Mouse (Mus musculus) midbrain, embryonic 13.5 days (tissue): ENCODE results near the gene Ccdc134. TPM values are rescaled to one million over a fixed set of nuclear protein-coding genes. Genes with fewer than 3 reads are reported as not detected.

Experiments
- ATAC-seq: fragments of 200-750 bp; cut with Nextera tagmentation; 2 replicates; pipeline ENCODE4 v1.8.0; 2017; ENCODE audit warnings: mild to moderate bottlenecking, moderate TSS enrichment, moderate library complexity
- H3K27ac ChIP-seq: fragments of 300-500 bp; sonication (generic); 2 replicates; pipeline ENCODE4 v1.5.1; 2015; ENCODE audit warnings: inconsistent platforms, mild to moderate bottlenecking, moderate library complexity
- H3K27me3 ChIP-seq: fragments of 300-500 bp; sonication (generic); 2 replicates; pipeline ENCODE4 v1.6.1; 2015; ENCODE audit warnings: mild to moderate bottlenecking, inconsistent platforms
- H3K36me3 ChIP-seq: fragments of 300-500 bp; sonication (generic); 2 replicates; pipeline ENCODE4 v1.6.1; 2015; ENCODE audit warnings: mild to moderate bottlenecking, inconsistent platforms
- H3K4me1 ChIP-seq: fragments of 300-500 bp; sonication (generic); replicated peaks from 2 replicates; pipeline ENCODE4 v1.6.1; 2015; ENCODE audit warnings: inconsistent platforms
- H3K4me2 ChIP-seq: fragments of 300-500 bp; sonication (generic); replicated peaks from 2 replicates; pipeline ENCODE4 v1.6.1; 2015; ENCODE audit warnings: moderate library complexity, mild to moderate bottlenecking, inconsistent platforms
- H3K4me3 ChIP-seq: fragments of 300-500 bp; sonication (generic); replicated peaks from 2 replicates; pipeline ENCODE4 v1.5.1; 2015; ENCODE audit warnings: mild to moderate bottlenecking, inconsistent platforms
- H3K9ac ChIP-seq: fragments of 300-500 bp; sonication (generic); replicated peaks from 2 replicates; pipeline ENCODE4 v1.6.1; 2015; ENCODE audit warnings: mild to moderate bottlenecking, inconsistent platforms
- H3K9me3 ChIP-seq: fragments of 300-500 bp; sonication (generic); 2 replicates; pipeline ENCODE4 v1.6.1; 2016; ENCODE audit warnings: mild to moderate bottlenecking, inconsistent platforms
- WGBS: fragments of 180-500 bp; shearing (Covaris S2); methylation state at CpG from one replicate; pipeline ENCODE4 v1.1.7; 2015; 5-methylcytosine and 5-hydroxymethylcytosine counted together
- polyA plus RNA-seq: library from polyadenylated mRNA; unstranded; fragments of >200 nt; fragmentation: Nextera tagmentation; extraction: Ambion mirVana; gene quantifications from 2 replicates; pipeline ENCODE4 v1.2.1, GENCODE M21; 2015

The Ccdc134 gene
- polyA plus RNA-seq, 1 experiment from 2014 or later, result 14.0 TPM

GRCm38 (mm10) chr15:82164496-82164895 is 36.8 kb downstream of the Ccdc134 start:
- Histone ChIP-seq H3K4me1 (peaks cover 72% of the 10 kb centered on the region), H3K9ac (no peak overlapping the region), H3K36me3 (no peaks in the 10 kb centered on the region), H3K9me3 (no peaks in the 10 kb centered on the region), H3K4me3 (no peak overlapping the region), H3K4me2 (no peak overlapping the region), H3K27ac (peak overlapping the region; percentile 52), H3K27me3 (no peaks in the 10 kb centered on the region)
- ATAC-seq, result no peak
- 81% methylated on average over 7 of the region's 7 CpGs for WGBS

DNA sequence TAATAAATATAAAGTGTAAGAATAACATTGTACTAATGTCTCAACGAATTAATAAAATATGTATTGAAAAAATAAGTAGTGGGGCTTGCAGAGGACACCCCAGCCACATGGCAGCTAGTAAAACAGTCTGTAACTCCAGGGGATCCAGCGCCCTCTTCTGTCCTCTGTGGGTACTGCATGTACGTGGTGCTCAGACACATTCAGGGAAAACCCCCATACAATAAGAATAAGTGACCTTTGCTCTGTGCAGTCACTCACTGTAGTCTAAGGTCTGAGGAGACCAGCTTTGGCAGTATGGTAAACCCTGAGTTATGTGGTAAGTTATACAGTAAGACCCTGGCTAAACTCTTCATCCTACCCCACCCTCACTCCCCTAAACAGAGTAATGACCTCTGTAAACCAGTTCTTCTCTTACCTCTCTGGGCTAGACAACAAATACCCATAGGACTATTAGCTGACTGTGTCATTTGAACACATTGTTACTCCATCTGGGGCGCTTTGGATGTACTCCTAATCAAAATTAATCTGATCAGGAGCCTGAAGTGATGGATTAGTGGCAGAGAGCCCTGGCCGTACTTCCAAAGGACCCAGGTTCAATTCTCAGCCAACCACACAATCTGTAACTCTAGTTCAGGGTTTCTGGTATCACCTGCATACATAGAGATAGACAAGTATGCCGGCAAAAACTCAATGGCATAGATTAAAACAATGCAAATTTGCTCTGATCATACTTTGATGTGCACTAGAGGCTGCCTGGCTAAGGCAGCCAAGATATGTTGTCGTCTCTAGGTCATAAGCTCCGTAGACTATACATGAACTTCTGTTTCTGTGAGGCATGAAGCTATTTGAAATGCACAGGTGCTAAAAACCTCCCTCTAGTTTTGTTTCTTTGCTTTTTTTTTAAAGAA is 37.9 kb downstream of the Ccdc134 start:
- H3K9ac ChIP-seq, result no peak overlapping the region

DNA sequence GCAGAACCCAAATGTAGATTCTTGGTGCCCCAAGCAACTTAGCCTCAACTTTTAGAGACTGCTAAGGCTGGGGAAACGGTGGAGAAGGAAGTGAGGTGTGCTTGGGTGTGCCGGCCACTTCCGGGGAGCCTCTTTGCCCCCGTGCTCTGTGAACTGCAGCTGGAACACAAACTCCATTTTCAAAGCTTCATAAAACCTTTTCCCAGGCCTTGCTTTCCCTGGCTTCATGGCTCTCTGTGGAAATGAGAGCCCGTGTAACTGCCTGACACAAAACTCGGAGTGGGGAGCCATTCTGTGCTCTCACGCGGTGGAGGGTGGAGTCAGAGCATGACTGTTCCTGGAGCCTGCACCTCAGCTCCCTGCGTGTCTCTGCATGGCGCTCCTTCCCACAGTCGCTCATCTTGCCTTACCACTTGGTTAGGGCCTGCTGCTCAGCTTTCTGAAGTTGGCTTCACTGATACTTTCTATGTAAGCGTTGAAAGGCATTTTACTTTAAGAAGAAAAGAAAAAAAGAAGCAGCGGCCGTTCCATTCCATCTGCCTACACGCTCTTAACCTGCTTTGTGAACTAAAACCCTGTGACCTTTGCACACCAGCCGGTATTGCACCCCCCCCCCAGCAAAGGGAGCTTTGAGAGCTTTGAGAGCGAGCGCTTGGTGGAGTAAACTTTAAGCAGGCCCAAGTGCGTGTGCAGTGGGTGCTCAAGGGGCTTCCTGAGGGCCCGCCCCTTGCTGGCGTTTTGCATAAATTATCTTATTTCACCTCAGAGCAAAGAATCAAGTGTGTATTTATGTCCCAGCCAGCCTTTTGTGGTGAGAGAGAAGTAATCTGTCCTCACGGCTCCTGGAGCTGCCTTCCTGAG is 38.7 kb downstream of the Ccdc134 start:
- H3K27ac ChIP-seq, result no peak overlapping the region
- peak overlapping the region; percentile 24; the same call in 1 of the 2 replicates for H3K9ac ChIP-seq
- H3K4me1 ChIP-seq, result peaks cover 53% of the 10 kb centered on the region
- ATAC-seq, result no peak
- H3K27me3 ChIP-seq, result no peaks in the 10 kb centered on the region
- peaks cover 19% of the 10 kb centered on the region for H3K36me3 ChIP-seq
- peak overlapping the region; percentile 9; the same call in 1 of the 2 replicates for H3K4me2 ChIP-seq
- 35% methylated on average over 22 of the region's 22 CpGs for WGBS
- no peaks in the 10 kb centered on the region for H3K9me3 ChIP-seq
- no peak overlapping the region for H3K4me3 ChIP-seq

More for the DNA sequence above, 37.9 kb downstream of the Ccdc134 start:
- Histone ChIP-seq H3K4me2 (no peak overlapping the region), H3K27me3 (no peaks in the 10 kb centered on the region), H3K36me3 (peaks cover 10% of the 10 kb centered on the region), H3K27ac (no peak overlapping the region), H3K4me1 (peaks cover 61% of the 10 kb centered on the region), H3K4me3 (no peak overlapping the region), H3K9me3 (no peaks in the 10 kb centered on the region)
- peak; percentile 51; the same call in 1 of the 2 replicates for ATAC-seq
- 55% methylated on average over 8 of the region's 8 CpGs for WGBS

DNA sequence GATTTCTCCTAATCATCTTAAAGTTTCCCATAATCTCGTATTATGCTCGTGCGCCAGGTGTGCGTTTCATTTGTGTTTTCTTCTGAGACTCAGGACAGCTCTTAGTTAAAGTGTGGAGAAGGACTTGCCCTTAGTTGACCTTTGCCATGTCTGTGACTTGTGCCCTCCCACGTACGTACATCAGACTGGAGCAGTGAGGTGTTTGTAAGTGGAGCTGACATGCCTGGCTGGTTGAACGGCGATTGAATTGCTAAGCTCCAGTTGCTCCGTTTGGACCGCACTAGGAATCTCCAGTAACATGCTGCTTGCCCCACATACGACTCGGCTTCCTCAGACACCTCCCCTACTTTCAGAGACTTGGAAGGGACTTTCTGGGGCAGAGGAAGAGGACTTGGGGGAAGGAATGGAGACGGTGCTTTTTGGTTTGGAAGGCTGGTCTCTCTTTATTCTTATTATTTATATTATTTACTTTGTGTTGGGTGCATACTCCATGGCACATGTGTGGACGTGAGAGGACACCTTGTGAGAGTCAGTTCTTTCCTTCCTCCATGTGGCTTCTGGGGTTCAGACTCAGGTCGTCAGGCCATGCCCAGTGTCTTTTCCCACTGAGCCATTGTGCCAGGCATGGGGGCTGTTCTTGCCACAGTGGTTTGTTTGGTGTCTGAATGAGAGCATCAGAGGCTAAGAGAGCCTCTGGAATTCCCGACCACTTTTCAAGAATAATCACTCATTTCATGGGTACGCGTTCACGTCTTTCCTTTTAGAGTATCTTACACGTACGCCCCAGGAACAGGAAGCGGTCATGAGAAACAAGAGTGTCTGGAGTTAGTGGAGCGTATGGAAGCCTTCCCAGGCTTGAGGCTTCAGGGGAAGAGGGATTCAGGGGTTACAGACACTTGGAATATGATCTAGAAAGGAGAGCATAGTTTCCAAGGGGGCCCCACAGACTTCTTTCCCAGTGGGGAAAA is 39.8 kb downstream of the Ccdc134 start:
- H3K4me1 ChIP-seq, result peaks cover 50% of the 10 kb centered on the region
- no peak for ATAC-seq
- 55% methylated on average over 23 of the region's 23 CpGs for WGBS
- peaks cover 29% of the 10 kb centered on the region for H3K36me3 ChIP-seq
- H3K4me2 ChIP-seq, result no peak overlapping the region
- H3K27me3 ChIP-seq, result no peaks in the 10 kb centered on the region
- H3K9ac ChIP-seq, result no peak overlapping the region
- H3K9me3 ChIP-seq, result no peaks in the 10 kb centered on the region
- H3K27ac ChIP-seq, result no peak overlapping the region
- H3K4me3 ChIP-seq, result no peak overlapping the region

GRCm38 (mm10) chr15:82169671-82170070 is 41.9 kb downstream of the Ccdc134 start:
- no peak overlapping the region for H3K4me3 ChIP-seq
- H3K9ac ChIP-seq, result no peak overlapping the region
- H3K4me2 ChIP-seq, result no peak overlapping the region
- ATAC-seq, result no peak
- no peaks in the 10 kb centered on the region for H3K9me3 ChIP-seq
- H3K36me3 ChIP-seq, result peaks cover 50% of the 10 kb centered on the region
- peaks cover 35% of the 10 kb centered on the region for H3K4me1 ChIP-seq
- no peaks in the 10 kb centered on the region for H3K27me3 ChIP-seq
- no peak overlapping the region for H3K27ac ChIP-seq
- 85% methylated on average over 5 of the region's 5 CpGs for WGBS

DNA sequence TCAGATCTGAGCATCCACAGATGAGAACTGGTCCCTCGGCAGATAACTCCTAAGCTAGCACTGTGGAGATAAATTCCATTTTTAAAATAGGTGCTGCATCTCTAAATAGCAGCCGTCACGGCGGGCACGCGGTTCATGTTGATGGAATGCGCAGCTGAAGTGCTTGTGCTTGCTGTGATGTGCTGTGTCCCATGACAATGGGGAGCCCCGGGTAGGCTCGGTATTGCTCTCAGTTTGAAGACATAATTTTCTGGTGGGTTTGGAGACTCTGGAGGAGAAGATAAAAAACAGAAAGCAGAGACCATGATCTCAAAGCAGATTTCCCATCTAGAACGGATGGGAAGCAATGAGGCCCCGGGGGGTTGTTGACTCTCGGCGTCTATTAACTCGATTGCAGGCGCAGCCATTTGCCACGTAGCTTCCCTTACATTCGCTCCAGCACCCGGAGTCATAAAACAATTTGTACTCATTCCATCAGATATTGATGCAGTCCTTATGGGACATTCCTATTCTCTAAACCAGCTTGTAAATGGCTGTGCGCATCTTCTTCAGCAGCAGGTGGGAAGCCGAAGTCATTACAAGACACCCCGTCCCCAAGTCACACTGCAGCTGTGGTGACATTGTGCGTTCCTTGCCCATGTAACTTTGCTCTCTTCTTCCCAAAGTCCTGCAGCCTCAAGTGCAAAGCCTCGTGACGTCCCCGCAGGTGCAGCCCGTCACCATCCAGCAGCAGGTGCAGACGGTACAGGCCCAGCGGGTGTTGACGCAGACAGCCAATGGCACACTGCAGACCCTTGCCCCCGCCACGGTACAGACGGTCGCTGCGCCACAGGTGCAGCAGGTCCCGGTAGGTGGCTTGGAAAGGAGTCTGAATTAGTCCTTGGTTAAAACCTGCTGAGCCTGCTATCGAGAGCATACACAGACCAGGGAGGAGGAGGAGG is 43.0 kb downstream of the Ccdc134 start:
- no peak for ATAC-seq
- H3K4me2 ChIP-seq, result no peak overlapping the region
- H3K9ac ChIP-seq, result no peak overlapping the region
- no peak overlapping the region for H3K27ac ChIP-seq
- H3K4me1 ChIP-seq, result peaks cover 27% of the 10 kb centered on the region
- no peak overlapping the region for H3K4me3 ChIP-seq
- H3K36me3 ChIP-seq, result peaks cover 60% of the 10 kb centered on the region
- H3K27me3 ChIP-seq, result no peaks in the 10 kb centered on the region
- WGBS, result 88% methylated on average over 36 of the region's 36 CpGs
- no peaks in the 10 kb centered on the region for H3K9me3 ChIP-seq

DNA sequence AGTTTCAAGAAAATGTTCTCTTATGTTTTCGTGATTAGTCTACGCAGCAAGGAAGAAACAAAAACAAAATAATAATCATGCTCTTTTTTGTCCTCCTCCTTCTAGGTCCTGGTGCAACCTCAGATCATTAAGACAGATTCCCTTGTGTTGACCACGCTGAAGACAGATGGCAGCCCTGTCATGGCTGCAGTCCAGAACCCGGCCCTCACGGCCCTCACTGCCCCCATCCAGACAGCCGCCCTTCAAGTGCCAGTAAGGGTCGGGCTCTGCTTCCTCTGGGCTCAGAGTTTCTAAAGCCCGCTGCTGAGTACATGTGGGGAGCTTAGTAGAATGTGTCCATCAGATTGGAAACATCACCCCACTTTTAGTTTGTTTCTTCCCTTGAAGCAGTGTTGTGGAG is 44.9 kb downstream of the Ccdc134 start:
- Histone ChIP-seq H3K4me2 (no peak overlapping the region), H3K36me3 (peaks cover 78% of the 10 kb centered on the region), H3K9ac (no peak overlapping the region), H3K4me3 (no peak overlapping the region), H3K27me3 (no peaks in the 10 kb centered on the region), H3K4me1 (peaks cover 7% of the 10 kb centered on the region), H3K9me3 (no peaks in the 10 kb centered on the region), H3K27ac (no peak overlapping the region)
- ATAC-seq, result no peak
- WGBS, result 84% methylated on average over 8 of the region's 8 CpGs

- Histone ChIP-seq H3K4me2 (no peak overlapping the region), H3K9me3 (no peaks in the 10 kb centered on the region), H3K36me3 (peaks cover 97% of the 10 kb centered on the region), H3K27ac (no peak overlapping the region), H3K4me3 (no peak overlapping the region), H3K4me1 (no peaks in the 10 kb centered on the region), H3K27me3 (no peaks in the 10 kb centered on the region), H3K9ac (no peak overlapping the region)
- ATAC-seq, result no peak
- WGBS, result 95% methylated on average over 9 of the region's 9 CpGs
Observed at GRCm38 (mm10) chr15:82175091-82175490, 47.4 kb downstream of the Ccdc134 start.

DNA sequence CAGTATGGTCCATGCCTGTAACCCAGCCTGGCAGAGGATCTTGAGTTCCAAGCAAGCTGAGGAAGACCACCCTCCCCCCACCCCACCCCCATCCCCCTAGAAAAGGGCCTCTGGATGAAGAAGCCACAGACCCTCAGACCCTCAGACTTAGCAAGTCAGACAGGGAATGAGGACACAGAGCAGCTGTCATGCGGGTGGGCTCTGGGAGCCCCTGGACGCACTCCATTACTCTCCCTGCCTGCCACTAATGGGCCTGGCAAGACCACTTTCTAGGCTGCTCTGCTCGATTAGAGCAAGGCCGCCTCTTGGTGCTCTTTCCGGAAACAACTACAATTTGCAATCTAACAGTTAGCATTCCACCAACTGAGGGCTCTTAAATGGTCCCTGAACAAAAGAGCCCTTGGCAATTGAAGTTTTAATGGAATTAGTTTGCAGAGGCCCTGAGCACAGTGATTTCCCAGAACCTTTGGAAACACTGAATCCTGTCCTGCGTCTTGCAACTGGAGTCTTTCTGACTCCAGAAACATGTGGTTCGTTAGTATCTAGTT is 50.1 kb downstream of the Ccdc134 start:
- Histone ChIP-seq H3K36me3 (peaks cover 97% of the 10 kb centered on the region), H3K27ac (no peak overlapping the region), H3K4me2 (no peak overlapping the region), H3K4me1 (no peaks in the 10 kb centered on the region), H3K9ac (no peak overlapping the region), H3K27me3 (no peaks in the 10 kb centered on the region), H3K4me3 (no peak overlapping the region), H3K9me3 (peaks cover 9% of the 10 kb centered on the region; the same call in 1 of the 2 replicates)
- 93% methylated on average over 7 of the region's 7 CpGs for WGBS
- ATAC-seq, result no peak

DNA sequence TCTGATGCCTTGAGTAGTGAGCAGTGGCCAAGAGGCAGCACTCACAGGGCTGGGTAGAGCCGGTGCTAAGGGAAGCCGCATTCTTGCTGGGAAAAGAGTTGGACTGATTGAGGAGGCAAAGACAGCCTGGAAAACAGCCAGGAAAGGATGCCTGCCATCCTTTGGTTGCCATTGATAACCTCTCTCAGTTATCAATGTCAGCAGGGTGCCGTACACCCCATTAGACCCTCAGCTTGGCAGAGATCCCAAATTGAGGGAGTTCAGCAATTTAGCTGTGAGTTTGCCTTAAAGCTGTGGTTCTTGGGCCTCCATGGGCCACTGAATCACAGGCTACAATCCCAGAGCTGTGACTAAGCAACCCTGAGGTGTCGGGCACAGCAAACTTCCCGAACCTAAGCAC is 53.4 kb downstream of the Ccdc134 start:
- no peak for ATAC-seq
- Histone ChIP-seq H3K4me2 (no peak overlapping the region), H3K27ac (no peak overlapping the region), H3K4me3 (no peak overlapping the region), H3K27me3 (no peaks in the 10 kb centered on the region), H3K9me3 (peaks cover 9% of the 10 kb centered on the region; the same call in 1 of the 2 replicates), H3K4me1 (no peaks in the 10 kb centered on the region), H3K36me3 (peaks cover 99% of the 10 kb centered on the region), H3K9ac (no peak overlapping the region)
- 94% methylated on average over 5 of the region's 5 CpGs for WGBS
